Mouse (Mus musculus) heart, postnatal 14 days (tissue): ENCODE data around the gene Meiob. TPM values are rescaled to one million over a fixed set of nuclear protein-coding genes. Genes with fewer than 3 reads are reported as not detected.

ENCODE experiments used
- DNase-seq, 2 experiments: peaks; one replicate each; pipeline ENCODE4 v3.0.0; 2021 to 2022
- intact Hi-C: fragments of 180-260 bp; cut with DNase I; formaldehyde crosslinking; loops from one replicate; pipeline ENCODE4 v1.15.1; 2025
- long read RNA-seq, 2 experiments: library from polyadenylated mRNA; stranded (forward); transcript quantifications; one replicate each; pipeline ENCODE4 v2.0.0; 2021
- total RNA-seq, 2 experiments: library from RNA; stranded (reverse); gene quantifications; 2 replicates each; pipeline ENCODE4 v1.2.3; 2021

Meiob gene
- total RNA-seq = not detected
- long read RNA-seq, experiment 1 = 0 reads
- long read RNA-seq, experiment 2 = 0 reads

DNA sequence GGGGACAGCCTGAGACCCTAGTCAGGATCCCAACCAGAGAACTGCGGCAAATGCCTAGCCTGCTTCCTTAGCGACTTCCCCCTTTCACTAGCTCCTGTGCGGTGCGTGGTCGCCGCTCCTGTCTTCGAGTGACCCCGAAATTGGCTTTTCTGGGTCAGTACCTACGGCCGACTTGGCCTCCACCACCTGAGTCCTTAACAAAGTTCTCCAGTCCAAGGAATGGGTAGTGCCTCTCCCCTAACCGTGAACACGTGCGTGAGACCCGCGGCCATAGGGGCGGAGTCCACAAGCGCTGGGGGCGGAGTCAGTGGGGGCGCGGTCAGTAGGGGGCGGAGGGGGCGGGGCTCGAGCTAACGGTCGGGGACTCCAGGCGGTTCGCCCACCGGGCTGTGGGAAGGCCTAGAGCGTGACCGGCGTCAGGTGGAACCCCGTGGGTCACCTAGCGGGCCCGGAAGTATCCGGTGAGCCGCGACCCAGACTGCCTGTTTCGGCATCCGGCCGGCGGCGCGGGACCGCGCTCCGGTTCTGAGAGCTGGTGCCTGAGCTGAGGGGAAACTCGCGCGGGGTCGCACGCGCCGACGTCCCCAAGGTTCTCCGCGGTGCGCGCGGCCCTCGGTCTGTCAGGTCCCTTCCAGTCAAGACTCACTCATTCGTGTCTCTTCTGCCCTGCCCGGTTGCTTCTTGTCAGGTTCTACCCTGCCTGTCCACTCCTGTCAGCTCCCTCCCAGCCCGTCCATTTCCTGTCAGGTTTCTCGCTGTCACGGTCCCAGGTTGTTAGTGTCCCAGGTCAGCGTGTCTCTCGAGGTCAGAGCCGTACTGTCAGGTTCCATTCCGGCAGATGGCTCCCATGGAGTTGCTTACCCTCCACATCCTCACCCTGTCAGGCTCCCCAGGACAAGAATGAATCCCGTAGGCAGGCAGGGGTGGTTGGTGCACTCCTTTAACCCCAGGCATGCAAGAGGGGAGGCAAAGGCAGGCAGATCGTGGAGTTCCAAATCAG, at the start of gene Meiob:
Meiob (plus strand) TSS at position 338 of the 1,000 bp plus-strand sequence.
- peak; percentile 56 to 73 for DNase-seq
- intact Hi-C loops = no loop called here

GRCm38 (mm10) chr17:24757394-24757793, 46.7 kb upstream of the Meiob start:
- no peak for DNase-seq
- intact Hi-C loops = no loop called here

DNA sequence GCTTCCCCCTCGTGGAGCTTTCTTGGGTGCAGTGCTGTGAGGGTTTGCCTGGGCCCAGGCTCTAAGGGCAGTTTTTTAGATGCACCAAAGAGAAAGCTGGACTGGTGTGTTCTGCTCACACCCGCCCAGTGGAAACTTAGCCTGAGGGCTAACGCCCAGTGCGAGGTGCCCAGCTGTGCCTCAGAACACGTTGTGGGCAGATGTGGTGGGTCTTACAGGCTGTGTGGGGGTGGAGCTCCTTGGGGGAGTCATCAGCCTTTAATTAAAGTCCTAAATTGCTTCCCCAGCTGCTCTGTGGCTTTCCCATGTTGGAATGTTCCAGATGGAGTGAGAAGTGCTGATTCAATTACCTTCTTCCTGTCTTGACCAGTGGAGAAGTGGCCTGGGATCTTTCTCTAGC, 43.0 kb upstream of the Meiob start:
- intact Hi-C loops = no loop called here
- DNase-seq = no peak

- no peak for DNase-seq
- intact Hi-C loops = no loop called here
Observed at GRCm38 (mm10) chr17:24765016-24765905, 38.8 kb upstream of the Meiob start.

- intact Hi-C loops = no loop called here
- no peak for DNase-seq
Observed at GRCm38 (mm10) chr17:24766266-24766875, 37.7 kb upstream of the Meiob start.

DNA sequence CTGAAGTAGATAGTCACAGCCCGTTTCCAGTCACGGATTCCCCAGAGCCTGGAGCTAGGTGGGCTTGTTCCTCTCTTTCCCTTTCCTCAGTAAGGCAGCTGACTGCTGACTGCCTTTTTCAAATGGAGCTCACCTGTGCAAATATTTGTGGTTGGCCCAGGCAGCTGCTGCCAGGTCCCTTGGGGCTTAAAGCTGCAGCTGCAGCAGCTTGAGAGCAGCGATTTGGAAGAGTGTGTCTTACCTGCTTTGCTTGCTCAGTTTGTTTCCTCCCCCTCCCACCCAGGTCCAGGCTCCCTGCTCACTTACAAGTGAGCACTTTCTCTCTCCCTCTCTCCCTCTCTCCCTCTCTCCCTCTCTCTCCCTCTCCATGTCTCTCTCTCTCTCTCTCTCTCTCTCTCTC, 34.9 kb upstream of the Meiob start:
- DNase-seq = no peak
- intact Hi-C loops = no loop called here

DNA sequence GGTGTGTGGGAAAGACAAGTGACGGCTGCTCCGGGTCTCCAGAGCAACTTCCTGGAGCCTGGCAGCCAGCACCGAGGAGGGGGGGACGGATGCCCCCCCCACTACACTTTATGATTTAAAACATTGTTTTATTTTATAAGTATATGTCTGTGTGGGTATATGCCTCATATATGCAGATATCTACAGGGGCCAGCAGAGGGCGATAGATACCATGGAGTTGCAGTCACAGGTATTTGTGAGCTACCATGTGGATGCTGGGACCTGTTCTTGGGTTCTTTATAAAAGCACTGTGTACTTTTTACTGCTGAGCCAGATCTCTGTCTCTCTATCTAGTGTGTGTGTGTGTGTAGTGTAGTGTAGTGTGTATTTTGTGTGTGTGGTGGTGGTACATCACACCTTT, 30.8 kb upstream of the Meiob start:
- DNase-seq = no peak
- intact Hi-C loops = no loop called here

GRCm38 (mm10) chr17:24775173-24775572, 28.9 kb upstream of the Meiob start:
- no peak for DNase-seq
- intact Hi-C loops = no loop called here

DNA sequence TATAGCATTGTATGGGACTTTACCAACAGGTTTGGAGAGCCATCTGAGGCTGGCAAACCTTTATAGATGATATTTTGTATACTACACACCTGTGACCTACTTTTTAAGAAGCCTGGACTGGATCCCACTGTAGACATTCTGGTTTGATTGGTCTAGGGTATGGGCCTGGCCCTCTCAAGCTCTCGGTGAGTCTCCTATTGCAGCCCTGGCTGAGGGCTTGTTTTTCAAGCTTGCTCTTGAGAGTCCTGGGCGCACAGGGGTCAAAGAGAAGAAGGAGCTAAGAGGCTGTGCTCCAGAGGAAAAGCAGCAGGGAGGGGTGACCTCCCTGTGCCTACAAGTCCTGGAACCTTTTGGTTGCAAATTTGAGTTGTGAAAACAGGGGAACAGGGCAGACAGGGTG, 27.0 kb upstream of the Meiob start:
- intact Hi-C loops = no loop called here
- DNase-seq = no peak

DNA sequence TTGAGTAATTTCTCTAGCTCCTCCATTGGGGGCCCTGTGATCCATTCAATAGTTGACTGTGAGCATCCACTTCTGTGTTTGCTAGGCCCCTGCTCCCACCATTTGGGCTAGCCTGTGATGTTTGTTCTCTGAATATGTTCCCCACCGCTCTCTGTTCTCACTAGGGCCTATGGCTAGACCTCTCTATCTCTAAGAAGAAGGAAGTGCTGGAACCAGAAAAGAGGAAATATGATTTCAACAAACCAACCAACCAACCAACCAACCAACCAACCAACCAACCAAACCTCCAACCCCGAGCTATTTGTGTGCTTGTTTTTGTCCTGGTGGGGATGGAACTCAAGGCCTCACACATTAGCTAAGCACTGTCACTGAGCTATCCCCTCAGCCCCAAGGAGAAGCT, 23.3 kb upstream of the Meiob start:
- DNase-seq = no peak
- intact Hi-C loops = no loop called here

DNA sequence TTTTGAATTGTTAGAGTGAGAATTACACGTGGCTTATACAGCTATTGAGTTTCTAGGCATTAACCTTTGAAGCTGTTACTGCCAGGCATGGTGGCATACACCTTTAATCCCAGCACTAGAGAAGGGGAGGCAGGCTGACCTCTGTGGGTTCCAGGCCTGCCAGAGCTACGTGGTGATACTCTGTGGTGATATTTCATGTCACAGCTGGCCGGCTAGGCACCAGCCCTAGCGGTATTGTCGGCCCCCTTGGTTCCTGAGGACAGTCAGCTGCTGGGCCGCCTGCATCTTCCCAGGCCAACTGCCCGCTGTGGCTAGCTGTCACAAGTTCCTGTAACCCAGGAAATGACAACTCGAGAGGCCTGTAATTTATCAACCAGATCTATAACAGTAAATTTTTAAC, 11.9 kb upstream of the Meiob start:
- intact Hi-C loops = no loop called here
- no peak for DNase-seq

- intact Hi-C loops = no loop called here
- no peak for DNase-seq
Observed at GRCm38 (mm10) chr17:24794791-24795190, 9.3 kb upstream of the Meiob start.

- intact Hi-C loops = no loop called here
- DNase-seq = no peak
Observed at GRCm38 (mm10) chr17:24796969-24797368, 7.1 kb upstream of the Meiob start.

DNA sequence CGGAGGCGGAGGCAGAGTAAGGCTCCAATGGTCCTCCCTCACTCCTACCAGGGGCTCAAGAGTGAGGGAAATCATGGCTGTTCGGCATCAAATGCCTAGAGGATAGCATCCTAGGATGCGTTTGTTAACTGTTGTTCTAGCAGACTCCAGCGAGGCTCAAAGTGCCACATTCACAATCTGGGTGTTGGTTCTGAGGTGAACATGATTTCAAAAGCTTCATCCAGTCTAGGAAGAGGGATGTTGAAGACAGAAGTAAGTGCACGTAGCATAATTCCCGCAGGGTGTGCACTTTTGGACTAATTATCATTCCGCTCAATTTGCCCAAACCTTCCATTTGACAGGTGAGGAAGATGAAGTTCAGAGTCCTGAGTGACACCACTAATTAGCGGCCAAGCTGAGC, 5.9 kb upstream of the Meiob start:
- intact Hi-C loops = no loop called here
- no peak for DNase-seq

- intact Hi-C loops = no loop called here
- no peak for DNase-seq
Observed at GRCm38 (mm10) chr17:24799476-24799875, 4.6 kb upstream of the Meiob start.

DNA sequence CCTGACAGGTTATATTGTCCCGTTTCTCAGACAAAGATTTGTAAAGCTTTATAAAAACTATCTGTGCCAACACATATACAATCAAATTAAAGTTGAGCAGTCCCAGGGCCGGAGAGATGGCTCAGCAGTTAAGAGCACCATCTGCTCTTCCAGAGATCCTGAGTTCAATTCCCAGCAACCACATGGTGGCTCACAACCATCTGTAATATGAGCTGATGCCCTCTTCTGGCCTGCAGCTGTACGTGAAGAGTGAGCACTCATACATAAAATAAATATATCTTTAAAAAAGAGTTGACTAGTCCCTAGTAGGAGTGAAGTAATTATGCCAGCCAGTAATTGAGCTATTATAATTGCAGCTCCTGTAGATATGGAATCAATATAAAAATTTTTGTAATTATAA, 3.6 kb upstream of the Meiob start:
- intact Hi-C loops = no loop called here
- no peak for DNase-seq

GRCm38 (mm10) chr17:24811211-24811610, 7.1 kb downstream of the Meiob start:
- intact Hi-C loops = no loop called here
- no peak for DNase-seq

DNA sequence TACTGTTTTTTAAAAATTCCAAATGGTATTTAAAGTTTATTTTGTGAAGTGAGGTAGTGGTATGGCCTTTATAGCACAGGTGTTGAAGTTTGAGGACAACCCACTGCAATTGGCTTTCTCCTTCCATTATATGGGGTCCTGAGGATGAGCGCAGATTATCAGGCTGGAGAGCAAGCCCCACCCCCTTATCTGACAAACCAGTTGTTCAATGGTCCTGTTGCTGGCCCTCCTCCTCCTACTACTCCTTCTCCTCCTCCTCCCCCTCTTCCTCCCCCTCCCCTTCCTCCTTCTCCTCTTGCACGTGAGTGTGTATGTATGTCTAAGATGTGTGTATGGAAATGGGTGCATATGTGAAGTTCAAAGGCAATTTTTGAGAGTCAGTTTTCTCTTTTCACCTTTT, 8.1 kb downstream of the Meiob start:
- no peak for DNase-seq
- intact Hi-C loops = no loop called here

DNA sequence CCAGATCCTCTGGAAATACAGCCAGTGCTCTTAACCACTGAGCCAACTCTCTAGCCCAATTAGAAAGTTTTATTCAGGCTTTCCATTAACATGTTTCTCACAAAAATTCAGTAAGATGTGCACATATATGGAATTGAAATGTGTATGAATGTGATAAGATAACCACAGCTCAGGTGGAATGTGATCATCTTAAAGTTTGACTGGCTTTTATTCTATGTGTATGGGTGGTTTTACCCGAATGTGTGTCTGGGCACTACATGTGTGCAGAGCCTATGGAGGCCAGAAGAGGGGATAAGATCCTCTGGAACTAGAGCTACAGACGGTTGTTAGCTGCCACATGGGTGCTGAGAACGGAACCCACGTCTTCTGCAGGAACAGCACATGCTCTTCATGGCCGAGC, 11.2 kb downstream of the Meiob start:
- intact Hi-C loops = no loop called here

GRCm38 (mm10) chr17:24817503-24817902, 13.4 kb downstream of the Meiob start:
- intact Hi-C loops = loop anchor here (1.0 kb wide), 1 partner anchor 72 kb away; no protein-coding TSS in a partner anchor
- no peak for DNase-seq

More for the DNA sequence above, 11.2 kb downstream of the Meiob start:
- no peak for DNase-seq

- intact Hi-C loops = no loop called here
- DNase-seq = no peak
Observed at GRCm38 (mm10) chr17:24818172-24818571, 14.1 kb downstream of the Meiob start.
